Mouse (Mus musculus): ENCODE results near the gene Babam2. TPM values are rescaled to one million over a fixed set of nuclear protein-coding genes. Genes with fewer than 3 reads are reported as not detected.

Gene Babam2
- polyA plus RNA-seq, 1 experiment, result 25.9 TPM

DNA sequence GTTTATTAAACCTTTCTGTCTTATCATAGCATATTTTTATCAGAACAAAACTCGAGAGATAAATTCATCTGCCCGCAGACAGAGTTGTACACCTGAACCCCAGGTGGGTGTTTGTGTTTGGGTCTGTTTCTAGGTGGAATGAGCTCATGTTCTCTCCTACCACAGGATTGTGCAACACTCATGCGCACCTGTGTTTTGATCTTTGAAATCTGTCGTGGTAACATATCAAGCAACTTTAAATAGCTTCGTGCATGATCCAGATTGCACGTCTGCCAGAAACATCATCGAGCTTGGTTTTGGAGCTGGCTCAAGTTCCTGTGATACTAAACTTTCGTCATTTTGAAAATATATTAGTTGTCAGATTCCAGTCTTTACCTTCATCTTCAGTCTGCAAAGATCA, 251.9 kb downstream of the Babam2 start:
- TF ChIP-seq CTCF (IDR thresholded peaks at IDR 0.05; ENCODE audit: control insufficient read depth, insufficient read depth, low read length), result no peak
- TF ChIP-seq POLR2A (IDR thresholded peaks at IDR 0.05; ENCODE audit: borderline replicate concordance, control insufficient read depth, low read depth, low read length), result no peak
- Histone ChIP-seq H3K27ac (ENCODE audit: control insufficient read depth, insufficient read depth, low read depth, low read length, poor library complexity) (no peak overlapping the region), H3K4me3 (replicated peaks; ENCODE audit: control insufficient read depth, low read depth, low read length) (no peak overlapping the region), H3K4me1 (ENCODE audit: control insufficient read depth, insufficient read depth, low read length) (no peaks in the 10 kb centered on the region)
- 71% methylated on average over 8 of the region's 8 CpGs for WGBS

DNA sequence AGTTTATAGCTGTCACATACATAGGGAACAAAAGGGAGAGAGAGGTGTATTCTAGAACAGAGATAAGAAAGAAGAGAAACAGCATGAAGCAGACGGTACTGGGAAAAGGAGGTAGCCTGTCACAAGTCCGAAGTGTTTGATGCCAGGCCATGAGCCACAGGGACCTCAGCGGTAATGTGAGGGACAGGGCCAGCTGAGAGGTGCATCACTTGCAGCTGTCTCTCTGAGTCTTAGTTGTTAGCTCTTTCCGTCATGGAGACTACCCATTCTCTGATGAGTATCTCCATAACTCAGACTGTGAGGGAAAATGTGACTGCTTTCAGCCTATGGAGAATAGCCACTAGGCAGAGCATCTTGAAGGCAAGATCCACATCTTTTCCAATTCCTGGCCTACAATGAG, 253.0 kb downstream of the Babam2 start:
- 89% methylated on average over 4 of the region's 4 CpGs for WGBS
- no peak for TF ChIP-seq CTCF (IDR thresholded peaks at IDR 0.05; ENCODE audit: control insufficient read depth, insufficient read depth, low read length)
- Histone ChIP-seq H3K4me1 (ENCODE audit: control insufficient read depth, insufficient read depth, low read length) (no peaks in the 10 kb centered on the region), H3K27ac (ENCODE audit: control insufficient read depth, insufficient read depth, low read depth, low read length, poor library complexity) (no peak overlapping the region), H3K4me3 (replicated peaks; ENCODE audit: control insufficient read depth, low read depth, low read length) (no peak overlapping the region)

DNA sequence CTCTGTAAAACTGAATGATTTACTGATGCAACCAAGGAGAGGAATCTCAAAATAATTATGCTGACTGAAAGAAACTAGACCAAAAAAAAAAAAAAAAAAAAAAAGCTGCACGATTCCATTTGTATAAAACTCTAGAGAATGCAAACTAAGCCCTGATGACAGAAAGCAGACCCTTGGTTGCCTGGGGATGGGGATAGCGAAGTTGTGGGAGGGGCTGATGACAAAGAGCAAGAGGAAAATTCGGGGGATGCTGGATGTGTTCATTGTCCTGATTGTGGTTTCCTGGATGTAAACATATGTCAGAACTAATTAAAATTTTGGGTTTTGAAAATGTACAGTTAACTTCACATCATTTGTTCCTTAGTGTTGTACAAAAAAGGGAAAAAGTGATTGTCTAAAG, 257.7 kb downstream of the Babam2 start:
- no peak overlapping the region for H3K4me3 ChIP-seq (replicated peaks; ENCODE audit: control insufficient read depth, low read depth, low read length)
- TF ChIP-seq CTCF (IDR thresholded peaks at IDR 0.05; ENCODE audit: control insufficient read depth, insufficient read depth, low read length) (no peak), POLR2A (IDR thresholded peaks at IDR 0.05; ENCODE audit: borderline replicate concordance, control insufficient read depth, low read depth, low read length) (no peak)
- no peaks in the 10 kb centered on the region; the same call in 1 of the 2 replicates for H3K4me1 ChIP-seq (ENCODE audit: control insufficient read depth, insufficient read depth, low read length)
- no peak overlapping the region for H3K27ac ChIP-seq (ENCODE audit: control insufficient read depth, insufficient read depth, low read depth, low read length, poor library complexity)
- 80% methylated on average over 3 of the region's 3 CpGs for WGBS

DNA sequence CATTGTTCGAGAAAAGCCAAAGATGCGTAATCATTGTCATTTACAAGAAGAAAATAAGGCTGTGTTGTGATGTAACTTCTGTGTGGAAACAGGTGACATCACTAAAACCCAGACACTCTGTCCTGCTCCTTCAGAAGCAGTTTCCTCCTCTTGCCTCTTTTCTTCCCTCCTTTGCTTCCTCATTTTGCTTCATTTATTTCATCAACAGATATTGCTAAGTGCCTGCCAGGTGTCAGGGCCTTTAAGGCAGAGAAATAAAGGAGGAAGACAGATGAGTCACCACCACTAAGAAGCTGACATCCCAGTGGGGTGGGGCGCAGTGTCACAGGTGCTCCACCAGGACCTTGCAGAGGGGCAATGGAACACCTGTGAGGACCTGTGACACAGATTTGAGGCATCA, 258.9 kb downstream of the Babam2 start:
- Histone ChIP-seq H3K4me1 (ENCODE audit: control insufficient read depth, insufficient read depth, low read length) (no peaks in the 10 kb centered on the region; the same call in 1 of the 2 replicates), H3K4me3 (replicated peaks; ENCODE audit: control insufficient read depth, low read depth, low read length) (no peak overlapping the region), H3K27ac (ENCODE audit: control insufficient read depth, insufficient read depth, low read depth, low read length, poor library complexity) (peak overlapping the region; percentile 10; the same call in 1 of the 2 replicates)
- TF ChIP-seq POLR2A (IDR thresholded peaks at IDR 0.05; ENCODE audit: borderline replicate concordance, control insufficient read depth, low read depth, low read length) (no peak), CTCF (IDR thresholded peaks at IDR 0.05; ENCODE audit: control insufficient read depth, insufficient read depth, low read length) (no peak)
- WGBS, result 59% methylated on average over 3 of the region's 3 CpGs

DNA sequence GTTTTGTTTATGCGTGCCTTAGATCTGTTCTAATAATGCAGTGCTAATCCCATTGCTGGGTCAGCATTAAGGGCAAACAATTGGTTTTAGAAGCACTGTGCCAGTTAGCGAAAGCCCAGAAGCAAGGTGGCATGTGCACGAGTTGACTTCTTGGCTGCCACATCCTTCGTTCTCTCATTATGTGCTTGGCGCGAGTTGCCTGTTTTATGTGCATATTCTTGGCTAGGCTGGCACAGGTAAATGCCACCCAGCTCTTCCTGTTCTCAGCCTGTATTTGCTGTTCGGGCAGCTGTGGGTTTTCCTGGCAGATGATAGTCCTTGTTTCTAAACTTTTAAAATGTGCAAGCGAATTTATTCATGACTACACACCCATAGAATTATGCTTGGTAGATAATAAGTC, 262.4 kb downstream of the Babam2 start:
- no peak overlapping the region for H3K27ac ChIP-seq (ENCODE audit: control insufficient read depth, insufficient read depth, low read depth, low read length, poor library complexity)
- TF ChIP-seq POLR2A (IDR thresholded peaks at IDR 0.05; ENCODE audit: borderline replicate concordance, control insufficient read depth, low read depth, low read length) (no peak), CTCF (IDR thresholded peaks at IDR 0.05; ENCODE audit: control insufficient read depth, insufficient read depth, low read length) (no peak)
- 87% methylated on average over 8 of the region's 8 CpGs for WGBS
- H3K4me3 ChIP-seq (replicated peaks; ENCODE audit: control insufficient read depth, low read depth, low read length), result no peak overlapping the region
- no peaks in the 10 kb centered on the region; the same call in 1 of the 2 replicates for H3K4me1 ChIP-seq (ENCODE audit: control insufficient read depth, insufficient read depth, low read length)

- 39% methylated on average over 2 of the region's 2 CpGs for WGBS
- no peaks in the 10 kb centered on the region; the same call in 1 of the 2 replicates for H3K4me1 ChIP-seq (ENCODE audit: control insufficient read depth, insufficient read depth, low read length)
- TF ChIP-seq POLR2A (IDR thresholded peaks at IDR 0.05; ENCODE audit: borderline replicate concordance, control insufficient read depth, low read depth, low read length) (no peak), CTCF (IDR thresholded peaks at IDR 0.05; ENCODE audit: control insufficient read depth, insufficient read depth, low read length) (no peak)
These were observed 263.9 kb downstream of the Babam2 start for GRCm38 (mm10) chr5:31961423-31961822.

DNA sequence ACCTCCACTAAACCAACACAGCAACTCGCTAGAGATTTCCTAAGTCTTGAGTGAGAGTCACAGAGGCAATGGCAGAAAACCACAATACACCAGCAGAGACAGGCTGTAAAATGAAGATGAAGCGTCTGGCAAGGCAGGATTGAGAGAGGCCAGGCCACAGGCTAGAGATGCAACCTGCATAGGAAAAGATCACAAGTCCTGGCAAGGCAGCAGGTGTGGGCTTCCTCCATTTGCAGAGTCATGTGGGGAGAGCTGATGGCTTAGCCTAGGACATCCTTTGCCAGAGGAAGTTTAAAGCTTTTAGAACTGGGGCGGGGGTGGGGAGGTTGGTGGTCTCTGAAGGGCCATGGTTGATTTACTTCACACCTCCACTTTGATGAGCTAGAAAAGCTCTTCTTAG, 264.9 kb downstream of the Babam2 start:
- Histone ChIP-seq H3K4me1 (ENCODE audit: control insufficient read depth, insufficient read depth, low read length) (no peaks in the 10 kb centered on the region; the same call in 1 of the 2 replicates), H3K4me3 (replicated peaks; ENCODE audit: control insufficient read depth, low read depth, low read length) (no peak overlapping the region), H3K27ac (ENCODE audit: control insufficient read depth, insufficient read depth, low read depth, low read length, poor library complexity) (no peak overlapping the region)
- no peak for TF ChIP-seq CTCF (IDR thresholded peaks at IDR 0.05; ENCODE audit: control insufficient read depth, insufficient read depth, low read length)
- no peak for TF ChIP-seq POLR2A (IDR thresholded peaks at IDR 0.05; ENCODE audit: borderline replicate concordance, control insufficient read depth, low read depth, low read length)
- 66% methylated on average over 3 of the region's 3 CpGs for WGBS

More at GRCm38 (mm10) chr5:31961423-31961822, 263.9 kb downstream of the Babam2 start:
- Histone ChIP-seq H3K4me3 (replicated peaks; ENCODE audit: control insufficient read depth, low read depth, low read length) (no peak overlapping the region), H3K27ac (ENCODE audit: control insufficient read depth, insufficient read depth, low read depth, low read length, poor library complexity) (no peak overlapping the region)

GRCm38 (mm10) chr5:31963352-31963751, 265.9 kb downstream of the Babam2 start:
- Histone ChIP-seq H3K4me1 (ENCODE audit: control insufficient read depth, insufficient read depth, low read length) (no peaks in the 10 kb centered on the region; the same call in 1 of the 2 replicates), H3K4me3 (replicated peaks; ENCODE audit: control insufficient read depth, low read depth, low read length) (no peak overlapping the region), H3K27ac (ENCODE audit: control insufficient read depth, insufficient read depth, low read depth, low read length, poor library complexity) (no peak overlapping the region)
- TF ChIP-seq POLR2A (IDR thresholded peaks at IDR 0.05; ENCODE audit: borderline replicate concordance, control insufficient read depth, low read depth, low read length), result no peak
- 90% methylated on average over 8 of the region's 8 CpGs for WGBS

DNA sequence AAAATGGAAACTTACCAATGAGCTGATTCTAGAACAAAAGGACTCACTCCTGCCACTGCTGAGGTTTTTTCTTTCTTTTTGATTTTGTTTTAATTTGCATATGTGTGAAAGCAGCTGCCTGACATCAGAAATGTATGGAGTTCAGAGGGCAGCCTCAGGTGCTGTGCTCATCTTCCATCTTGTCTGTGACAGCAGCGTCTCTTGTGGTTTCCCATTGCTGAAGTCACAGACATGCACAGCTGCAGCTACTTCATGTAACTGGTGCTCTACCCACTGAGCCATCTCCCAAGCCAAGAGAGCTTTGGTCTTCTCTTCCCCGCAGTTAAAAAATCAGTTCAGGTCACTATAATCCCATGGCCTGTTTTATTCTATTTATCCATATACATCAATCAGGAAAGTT, 266.4 kb downstream of the Babam2 start:
- Histone ChIP-seq H3K27ac (ENCODE audit: control insufficient read depth, insufficient read depth, low read depth, low read length, poor library complexity) (no peak overlapping the region), H3K4me3 (replicated peaks; ENCODE audit: control insufficient read depth, low read depth, low read length) (no peak overlapping the region), H3K4me1 (ENCODE audit: control insufficient read depth, insufficient read depth, low read length) (no peaks in the 10 kb centered on the region; the same call in 1 of the 2 replicates)
- 86% methylated on average over 2 of the region's 2 CpGs for WGBS
- TF ChIP-seq POLR2A (IDR thresholded peaks at IDR 0.05; ENCODE audit: borderline replicate concordance, control insufficient read depth, low read depth, low read length), result no peak
- TF ChIP-seq CTCF (IDR thresholded peaks at IDR 0.05; ENCODE audit: control insufficient read depth, insufficient read depth, low read length), result no peak

Measured in bone marrow, adult 2 months (tissue).